Mouse (Mus musculus): ENCODE data around the gene Phlda3. TPM values are rescaled to one million over a fixed set of nuclear protein-coding genes. Genes with fewer than 3 reads are reported as not detected.

Phlda3 gene
- polyA plus RNA-seq, 1 experiment from 2014 or later = 85.6 TPM

DNA sequence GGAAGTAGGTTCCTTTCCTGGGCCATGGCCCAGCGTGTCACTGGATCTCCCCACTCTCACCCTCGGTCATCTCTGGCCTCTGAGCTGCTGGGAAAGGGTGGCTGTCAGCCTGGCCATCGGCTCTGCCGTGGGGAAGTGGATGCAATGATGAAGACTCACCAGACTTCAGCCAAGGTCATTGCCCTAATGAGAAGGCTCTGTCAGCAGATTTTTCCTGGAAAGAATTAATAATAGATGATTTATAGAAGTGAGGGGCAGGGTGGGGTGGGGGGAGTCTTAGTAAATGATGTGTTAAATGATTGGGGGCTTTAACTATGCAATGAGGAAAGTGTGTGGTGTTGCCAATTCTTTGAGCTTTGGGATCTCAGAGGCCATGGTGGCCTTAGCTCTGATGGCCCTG is 19.7 kb upstream of the Phlda3 start:
- Histone ChIP-seq H3K4me3 (ENCODE audit: low read length) (no peak overlapping the region), H3K27me3 (ENCODE audit: control insufficient read depth, insufficient read depth, low read length) (no peaks in the 10 kb centered on the region), H3K4me2 (replicated peaks; ENCODE audit: low read depth, low read length) (no peak overlapping the region), H3K27ac (ENCODE audit: low read depth, low read length) (no peak overlapping the region), H3K36me3 (ENCODE audit: control insufficient read depth, insufficient read depth, low read length) (peaks cover 41% of the 10 kb centered on the region), H3K4me1 (ENCODE audit: control insufficient read depth, insufficient read depth, low read length) (peaks cover 22% of the 10 kb centered on the region), H3K9ac (ENCODE audit: low read depth, low read length) (no peak overlapping the region), H3K9me3 (ENCODE audit: control insufficient read depth, low read length) (no peaks in the 10 kb centered on the region)
- ATAC-seq (ENCODE audit: low FRiP score, low TSS enrichment) = no peak
- WGBS = 76% methylated on average over 4 of the region's 4 CpGs

DNA sequence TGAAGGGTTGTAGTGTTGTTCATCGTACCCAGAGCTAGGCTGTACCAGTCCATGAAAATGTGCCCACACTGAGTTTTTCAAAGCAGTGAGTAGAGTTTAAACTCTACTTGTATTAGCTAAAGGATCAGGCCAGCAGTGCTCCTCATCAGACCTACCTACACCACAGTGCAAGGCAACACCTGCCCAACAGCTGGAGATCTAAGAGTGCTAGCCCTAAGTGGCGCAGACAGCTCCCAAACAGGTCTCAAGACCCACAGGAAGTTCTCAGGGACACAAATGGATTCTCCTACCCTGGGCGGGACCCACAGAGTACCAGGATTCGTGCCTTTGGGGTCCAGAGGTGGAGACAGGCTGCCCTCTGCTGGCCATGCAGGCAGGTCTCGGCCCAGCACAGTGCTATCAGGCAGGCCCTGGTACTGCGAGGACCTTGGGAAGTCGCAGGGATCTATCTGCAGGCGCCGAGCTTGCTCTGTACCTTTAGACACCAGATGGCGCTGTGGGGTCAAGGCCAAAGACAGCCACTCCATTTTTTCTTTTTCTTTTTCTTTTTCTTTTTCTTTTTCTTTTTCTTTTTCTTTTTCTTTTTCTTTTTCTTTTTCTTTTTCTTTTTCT is 13.1 kb upstream of the Phlda3 start:
- Histone ChIP-seq H3K9ac (ENCODE audit: low read depth, low read length) (no peak overlapping the region), H3K36me3 (ENCODE audit: control insufficient read depth, insufficient read depth, low read length) (peaks cover 28% of the 10 kb centered on the region), H3K4me1 (ENCODE audit: control insufficient read depth, insufficient read depth, low read length) (no peaks in the 10 kb centered on the region), H3K27ac (ENCODE audit: low read depth, low read length) (0 out of 2 replicates have a peak overlapping the region, but pooled peaks have one; percentile 24), H3K4me2 (replicated peaks; ENCODE audit: low read depth, low read length) (no peak overlapping the region), H3K9me3 (ENCODE audit: control insufficient read depth, low read length) (no peaks in the 10 kb centered on the region), H3K27me3 (ENCODE audit: control insufficient read depth, insufficient read depth, low read length) (no peaks in the 10 kb centered on the region), H3K4me3 (ENCODE audit: low read length) (no peak overlapping the region)
- peak; percentile 99 for ATAC-seq (ENCODE audit: low FRiP score, low TSS enrichment)
- WGBS = 10% methylated on average over 10 of the region's 10 CpGs

DNA sequence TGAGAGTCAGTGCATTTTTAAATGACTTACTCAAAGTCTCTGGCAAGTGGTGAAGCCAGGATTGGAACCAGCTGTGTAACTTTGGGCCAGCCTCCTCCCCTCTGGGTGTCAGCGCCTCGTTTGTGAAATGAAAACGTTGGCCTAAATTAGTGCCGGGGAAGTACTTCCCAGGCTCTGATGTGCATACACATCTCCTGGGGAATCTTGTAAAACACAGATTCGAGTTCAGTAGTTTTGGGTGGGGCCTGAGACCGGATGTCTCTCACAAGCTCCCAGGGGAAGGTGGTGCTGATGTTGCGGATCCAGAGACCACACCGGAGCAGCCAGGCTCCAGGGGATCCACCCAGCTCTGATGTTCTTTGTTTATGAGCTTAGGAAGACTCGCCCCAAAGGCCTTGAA is 10.6 kb upstream of the Phlda3 start:
- Histone ChIP-seq H3K9me3 (ENCODE audit: control insufficient read depth, low read length) (no peaks in the 10 kb centered on the region), H3K4me2 (replicated peaks; ENCODE audit: low read depth, low read length) (no peak overlapping the region), H3K9ac (ENCODE audit: low read depth, low read length) (no peak overlapping the region), H3K27me3 (ENCODE audit: control insufficient read depth, insufficient read depth, low read length) (no peaks in the 10 kb centered on the region), H3K27ac (ENCODE audit: low read depth, low read length) (no peak overlapping the region), H3K4me1 (ENCODE audit: control insufficient read depth, insufficient read depth, low read length) (peaks cover 5% of the 10 kb centered on the region; the same call in 1 of the 2 replicates), H3K36me3 (ENCODE audit: control insufficient read depth, insufficient read depth, low read length) (peaks cover 13% of the 10 kb centered on the region), H3K4me3 (ENCODE audit: low read length) (no peak overlapping the region)
- no peak for ATAC-seq (ENCODE audit: low FRiP score, low TSS enrichment)
- WGBS = 52% methylated on average over 9 of the region's 9 CpGs

DNA sequence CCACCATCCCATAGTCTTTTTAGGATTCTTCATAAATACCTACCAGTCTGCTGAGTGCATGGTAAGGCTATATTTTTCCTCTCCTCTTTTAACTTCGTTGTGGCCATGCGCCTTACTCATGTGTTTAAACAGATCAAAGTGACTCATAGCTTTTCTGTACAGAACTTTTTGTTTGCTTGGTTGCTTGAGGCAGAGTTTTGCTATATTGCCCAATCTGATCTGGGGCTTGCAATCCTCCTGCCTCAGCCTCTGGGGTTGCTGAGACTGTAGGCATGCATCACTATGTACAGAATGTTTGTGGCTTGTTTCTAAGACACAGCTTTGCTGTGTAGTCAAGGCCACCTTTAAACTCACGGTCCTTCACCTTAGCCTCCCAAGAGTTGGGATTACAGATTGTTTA is 10.0 kb upstream of the Phlda3 start:
- Histone ChIP-seq H3K4me3 (ENCODE audit: low read length) (no peak overlapping the region), H3K27ac (ENCODE audit: low read depth, low read length) (no peak overlapping the region), H3K4me1 (ENCODE audit: control insufficient read depth, insufficient read depth, low read length) (peaks cover 5% of the 10 kb centered on the region; the same call in 1 of the 2 replicates), H3K9me3 (ENCODE audit: control insufficient read depth, low read length) (no peaks in the 10 kb centered on the region), H3K4me2 (replicated peaks; ENCODE audit: low read depth, low read length) (no peak overlapping the region), H3K36me3 (ENCODE audit: control insufficient read depth, insufficient read depth, low read length) (peaks cover 7% of the 10 kb centered on the region), H3K9ac (ENCODE audit: low read depth, low read length) (no peak overlapping the region), H3K27me3 (ENCODE audit: control insufficient read depth, insufficient read depth, low read length) (no peaks in the 10 kb centered on the region)
- 84% methylated on average over 3 of the region's 3 CpGs for WGBS
- no peak for ATAC-seq (ENCODE audit: low FRiP score, low TSS enrichment)

DNA sequence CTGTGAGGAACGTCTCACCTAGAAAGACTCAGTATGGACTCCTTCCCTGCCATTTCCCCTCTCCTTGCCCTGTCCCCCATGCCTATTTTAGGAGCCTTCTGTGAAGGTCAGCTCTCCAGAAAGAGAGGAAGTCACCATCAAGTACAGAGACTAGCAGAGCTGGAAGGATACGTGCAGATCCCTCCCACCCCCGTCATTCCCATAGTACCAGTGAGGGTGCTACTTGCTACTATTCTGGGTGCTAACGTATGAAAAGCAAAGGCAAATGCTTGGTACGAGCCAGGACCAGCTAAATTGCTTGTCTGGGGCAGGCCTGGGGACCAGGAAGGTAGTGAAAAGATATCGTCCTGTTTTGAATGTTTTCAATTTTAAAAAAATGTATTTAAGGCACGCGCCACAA is 8.6 kb upstream of the Phlda3 start:
- H3K27me3 ChIP-seq (ENCODE audit: control insufficient read depth, insufficient read depth, low read length) = no peaks in the 10 kb centered on the region
- ATAC-seq (ENCODE audit: low FRiP score, low TSS enrichment) = no peak
- 0 out of 2 replicates have a peak, but pooled peaks cover under 1% of the 10 kb centered on the region for H3K36me3 ChIP-seq (ENCODE audit: control insufficient read depth, insufficient read depth, low read length)
- peaks cover 5% of the 10 kb centered on the region; the same call in 1 of the 2 replicates for H3K4me1 ChIP-seq (ENCODE audit: control insufficient read depth, insufficient read depth, low read length)
- WGBS = 77% methylated on average over 8 of the region's 8 CpGs
- no peak overlapping the region for H3K4me2 ChIP-seq (replicated peaks; ENCODE audit: low read depth, low read length)
- no peak overlapping the region for H3K9ac ChIP-seq (ENCODE audit: low read depth, low read length)
- H3K27ac ChIP-seq (ENCODE audit: low read depth, low read length) = no peak overlapping the region
- H3K4me3 ChIP-seq (ENCODE audit: low read length) = no peak overlapping the region
- no peaks in the 10 kb centered on the region for H3K9me3 ChIP-seq (ENCODE audit: control insufficient read depth, low read length)

DNA sequence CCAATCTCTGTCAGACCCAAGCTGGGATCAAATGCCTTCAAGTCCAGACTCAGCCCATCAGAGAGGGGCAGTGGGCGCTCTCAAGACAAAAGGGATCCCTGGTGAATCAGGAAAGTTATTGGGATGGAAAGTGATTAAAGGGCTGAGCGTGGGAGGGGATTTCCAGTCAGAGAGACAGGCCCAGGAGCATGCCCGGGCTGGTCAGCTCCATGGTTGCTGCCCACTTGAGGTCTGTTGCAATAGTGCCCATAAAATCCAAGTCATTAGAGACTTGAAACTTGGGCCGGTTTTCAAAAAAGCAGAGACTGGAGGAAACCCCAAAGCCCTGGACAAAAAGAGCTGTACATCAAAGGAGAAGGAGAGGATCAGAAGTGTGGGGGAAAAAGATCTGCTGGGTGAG is 6.2 kb upstream of the Phlda3 start:
- H3K4me2 ChIP-seq (replicated peaks; ENCODE audit: low read depth, low read length) = no peak overlapping the region
- H3K4me1 ChIP-seq (ENCODE audit: control insufficient read depth, insufficient read depth, low read length) = peaks cover 15% of the 10 kb centered on the region
- H3K9me3 ChIP-seq (ENCODE audit: control insufficient read depth, low read length) = no peaks in the 10 kb centered on the region
- ATAC-seq (ENCODE audit: low FRiP score, low TSS enrichment) = no peak
- no peak overlapping the region for H3K9ac ChIP-seq (ENCODE audit: low read depth, low read length)
- H3K27ac ChIP-seq (ENCODE audit: low read depth, low read length) = peak overlapping the region; percentile 52
- 28% methylated on average over 4 of the region's 4 CpGs for WGBS
- no peaks in the 10 kb centered on the region for H3K36me3 ChIP-seq (ENCODE audit: control insufficient read depth, insufficient read depth, low read length)
- no peak overlapping the region for H3K4me3 ChIP-seq (ENCODE audit: low read length)
- H3K27me3 ChIP-seq (ENCODE audit: control insufficient read depth, insufficient read depth, low read length) = no peaks in the 10 kb centered on the region

DNA sequence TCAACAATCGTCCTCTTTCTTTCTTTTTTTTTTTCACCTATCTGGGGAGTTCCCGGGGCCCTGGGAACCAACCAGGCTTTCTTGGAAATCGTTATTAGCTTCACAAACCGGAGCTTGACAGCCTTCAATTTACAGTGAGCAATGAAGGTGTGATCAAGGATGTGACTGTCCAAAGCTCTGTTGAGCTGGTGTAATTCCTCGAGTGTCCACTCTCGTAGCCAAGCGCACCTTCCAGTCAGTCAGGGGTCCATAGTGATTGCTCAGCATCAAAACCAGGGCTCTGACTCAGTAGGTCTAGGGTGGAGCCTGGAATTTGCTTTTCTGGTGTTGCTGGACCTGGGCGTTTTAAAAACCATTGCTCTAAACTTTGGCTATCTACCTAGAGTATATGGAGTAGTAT is 5.7 kb upstream of the Phlda3 start:
- WGBS = 52% methylated on average over 8 of the region's 8 CpGs
- no peak overlapping the region for H3K4me3 ChIP-seq (ENCODE audit: low read length)
- peaks cover 18% of the 10 kb centered on the region for H3K4me1 ChIP-seq (ENCODE audit: control insufficient read depth, insufficient read depth, low read length)
- no peak for ATAC-seq (ENCODE audit: low FRiP score, low TSS enrichment)
- H3K4me2 ChIP-seq (replicated peaks; ENCODE audit: low read depth, low read length) = no peak overlapping the region
- H3K27ac ChIP-seq (ENCODE audit: low read depth, low read length) = no peak overlapping the region
- H3K9me3 ChIP-seq (ENCODE audit: control insufficient read depth, low read length) = no peaks in the 10 kb centered on the region
- no peaks in the 10 kb centered on the region for H3K27me3 ChIP-seq (ENCODE audit: control insufficient read depth, insufficient read depth, low read length)
- H3K36me3 ChIP-seq (ENCODE audit: control insufficient read depth, insufficient read depth, low read length) = no peaks in the 10 kb centered on the region
- H3K9ac ChIP-seq (ENCODE audit: low read depth, low read length) = no peak overlapping the region

DNA sequence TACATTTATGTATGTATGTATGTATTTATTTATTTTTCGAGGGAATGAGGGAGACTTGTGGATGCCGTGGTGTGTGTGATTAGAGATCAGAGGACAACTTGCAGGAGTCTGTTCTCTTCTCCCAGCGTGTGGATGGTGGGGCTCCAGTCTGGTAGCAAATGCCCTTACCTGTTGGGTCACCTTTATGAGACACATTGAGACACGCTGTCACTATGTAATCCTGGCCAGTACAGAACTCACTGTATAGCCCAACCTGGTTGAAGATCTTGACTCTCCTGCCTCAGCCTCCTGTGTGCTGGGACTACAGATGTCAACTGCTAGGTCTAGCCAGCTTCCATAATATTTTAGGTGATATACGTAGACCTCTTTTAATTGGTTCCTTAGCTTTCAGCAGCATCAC is 4.2 kb upstream of the Phlda3 start:
- no peaks in the 10 kb centered on the region for H3K9me3 ChIP-seq (ENCODE audit: control insufficient read depth, low read length)
- no peaks in the 10 kb centered on the region for H3K27me3 ChIP-seq (ENCODE audit: control insufficient read depth, insufficient read depth, low read length)
- no peak overlapping the region for H3K4me2 ChIP-seq (replicated peaks; ENCODE audit: low read depth, low read length)
- H3K4me3 ChIP-seq (ENCODE audit: low read length) = no peak overlapping the region
- no peak overlapping the region for H3K9ac ChIP-seq (ENCODE audit: low read depth, low read length)
- H3K4me1 ChIP-seq (ENCODE audit: control insufficient read depth, insufficient read depth, low read length) = peaks cover 25% of the 10 kb centered on the region
- ATAC-seq (ENCODE audit: low FRiP score, low TSS enrichment) = no peak
- H3K27ac ChIP-seq (ENCODE audit: low read depth, low read length) = no peak overlapping the region
- H3K36me3 ChIP-seq (ENCODE audit: control insufficient read depth, insufficient read depth, low read length) = no peaks in the 10 kb centered on the region
- WGBS = 90% methylated on average over 5 of the region's 5 CpGs

DNA sequence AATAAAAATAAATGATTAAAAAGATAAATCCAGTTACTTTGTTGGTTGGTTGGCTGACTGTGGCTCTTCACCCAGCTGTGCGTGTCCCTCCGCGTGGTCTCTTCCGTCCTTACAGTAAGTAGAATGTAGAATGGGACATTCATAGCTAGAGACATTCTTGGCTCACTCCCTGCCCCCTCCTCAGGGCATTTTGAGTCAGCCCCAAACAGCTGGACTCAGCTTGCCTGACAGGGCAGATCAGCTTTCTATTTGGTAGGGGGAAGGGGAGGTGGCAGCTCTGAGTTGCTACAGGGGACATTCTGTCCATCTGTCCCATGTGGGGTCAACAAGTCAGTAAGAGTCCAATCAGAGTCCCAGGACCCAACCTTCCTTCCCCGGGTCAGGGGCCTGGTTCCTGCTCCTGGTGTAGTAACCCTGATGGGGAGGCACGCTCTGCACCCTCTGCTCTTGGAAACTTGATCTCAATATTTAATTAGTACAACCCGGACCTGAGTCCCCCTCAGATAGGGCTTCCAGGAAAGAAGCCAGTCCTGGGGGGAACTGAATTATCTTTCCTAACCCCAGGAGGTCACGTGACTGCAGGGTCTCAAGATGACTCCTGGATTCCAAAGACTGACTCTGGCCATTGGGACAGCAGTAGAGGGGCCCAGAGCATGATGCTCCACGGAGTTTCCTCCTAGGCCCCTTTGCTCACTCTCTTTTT is 2.3 kb upstream of the Phlda3 start:
- H3K27me3 ChIP-seq (ENCODE audit: control insufficient read depth, insufficient read depth, low read length) = no peaks in the 10 kb centered on the region
- H3K36me3 ChIP-seq (ENCODE audit: control insufficient read depth, insufficient read depth, low read length) = peaks cover 2% of the 10 kb centered on the region; the same call in 1 of the 2 replicates
- H3K4me2 ChIP-seq (replicated peaks; ENCODE audit: low read depth, low read length) = no peak overlapping the region
- peaks cover 38% of the 10 kb centered on the region for H3K4me1 ChIP-seq (ENCODE audit: control insufficient read depth, insufficient read depth, low read length)
- 46% methylated on average over 9 of the region's 9 CpGs for WGBS
- H3K9me3 ChIP-seq (ENCODE audit: control insufficient read depth, low read length) = no peaks in the 10 kb centered on the region
- H3K4me3 ChIP-seq (ENCODE audit: low read length) = no peak overlapping the region
- ATAC-seq (ENCODE audit: low FRiP score, low TSS enrichment) = 0 out of 2 replicates have a peak, but pooled peaks have one; percentile 3
- H3K9ac ChIP-seq (ENCODE audit: low read depth, low read length) = no peak overlapping the region
- H3K27ac ChIP-seq (ENCODE audit: low read depth, low read length) = peak overlapping the region; percentile 56; the same call in 1 of the 2 replicates
